Mouse (Mus musculus) kidney, adult 11 months (tissue): ENCODE results near the gene Gm21969.

Source experiments
- DNase-seq: peaks from one replicate; pipeline ENCODE4 v3.0.0; 2022

Gene Gm21969

DNA sequence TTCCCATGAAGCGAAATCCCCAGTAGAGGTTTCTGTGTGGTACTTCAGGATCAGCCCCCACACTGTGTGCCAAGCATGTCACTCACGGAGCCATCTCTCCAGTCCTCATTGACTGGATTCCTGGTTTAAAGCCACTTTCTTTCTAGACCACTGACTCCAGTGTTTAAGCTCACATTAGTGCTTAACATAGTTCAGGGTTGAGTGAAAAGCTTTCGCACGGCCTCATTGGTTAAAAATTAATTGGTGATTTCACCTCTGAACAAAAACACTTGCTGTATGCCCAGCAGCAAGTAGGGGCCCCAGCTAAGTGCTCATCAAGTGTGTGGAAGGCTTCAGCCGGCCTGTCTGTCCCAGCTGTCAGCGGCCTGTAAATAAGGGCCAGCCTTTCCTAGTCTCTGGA is 64.6 kb downstream of the Gm21969 start:
- DNase-seq = peak; percentile 54

- DNase-seq = peak; percentile 54
These were observed 66.9 kb downstream of the Gm21969 start for GRCm38 (mm10) chr4:139669847-139670246.

- no peak for DNase-seq
These were observed 72.7 kb downstream of the Gm21969 start for GRCm38 (mm10) chr4:139675696-139676095.

DNA sequence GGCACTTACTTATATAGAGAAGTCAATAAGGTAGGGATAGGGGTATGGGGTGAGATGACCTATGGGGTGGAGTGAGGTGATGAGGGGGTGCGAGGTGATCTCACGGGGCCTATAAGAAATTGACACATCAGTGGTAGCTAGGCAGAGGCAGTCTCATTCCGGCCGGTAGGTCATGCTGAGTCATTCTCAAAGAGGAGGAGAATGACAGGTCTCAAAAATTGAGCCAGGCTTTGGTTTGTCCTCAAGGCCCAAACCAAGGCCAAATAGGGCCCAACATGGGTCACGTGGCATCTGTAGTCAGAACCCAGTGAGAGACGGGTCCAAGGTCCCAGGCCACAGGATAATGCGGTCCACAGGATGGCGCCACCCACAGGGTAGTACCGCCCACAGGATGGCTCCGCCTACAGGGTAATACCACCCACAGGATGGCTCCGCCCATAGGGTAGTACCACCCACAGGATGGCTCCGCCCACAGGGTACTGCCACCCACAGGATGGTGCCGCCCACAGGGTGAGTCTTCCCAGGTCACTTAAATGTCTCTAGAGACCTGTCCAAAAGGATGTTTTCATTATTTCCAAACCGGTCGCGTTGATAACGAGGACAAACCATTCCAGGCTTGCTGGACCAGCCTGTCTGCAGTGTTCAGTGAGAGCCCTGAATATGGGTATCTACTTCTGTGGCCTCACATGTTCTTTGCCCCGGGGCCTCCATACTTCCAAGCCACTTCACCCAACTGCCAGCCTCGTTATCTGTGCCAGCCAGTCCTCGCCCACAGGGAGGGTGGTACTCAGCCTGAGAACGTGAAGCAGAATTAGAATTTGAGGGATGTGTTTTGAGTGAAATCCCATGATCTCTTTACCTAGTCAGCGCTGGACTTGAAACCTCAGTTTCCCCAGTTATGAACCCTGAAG is 81.0 kb downstream of the Gm21969 start:
- peak; percentile 65 for DNase-seq

DNA sequence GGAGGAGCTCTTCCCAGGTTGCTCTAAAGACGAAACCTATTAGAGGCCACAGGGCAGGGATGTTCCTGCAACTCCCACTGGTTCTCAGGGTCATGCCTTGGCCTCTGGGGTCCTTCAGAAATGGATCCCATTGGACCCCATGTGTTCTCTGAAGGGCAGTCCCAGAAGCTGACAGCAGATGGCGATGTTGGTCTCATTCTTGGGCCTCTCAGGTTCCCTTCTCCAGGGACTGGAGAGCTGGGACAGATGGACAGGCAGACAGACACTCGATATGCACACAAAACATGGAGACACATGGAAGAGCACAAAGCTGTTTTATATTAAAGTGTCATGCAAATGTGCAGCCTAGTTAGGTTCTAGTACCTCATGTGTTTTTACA is 81.6 kb downstream of the Gm21969 start:
- peak; percentile 28 for DNase-seq

DNA sequence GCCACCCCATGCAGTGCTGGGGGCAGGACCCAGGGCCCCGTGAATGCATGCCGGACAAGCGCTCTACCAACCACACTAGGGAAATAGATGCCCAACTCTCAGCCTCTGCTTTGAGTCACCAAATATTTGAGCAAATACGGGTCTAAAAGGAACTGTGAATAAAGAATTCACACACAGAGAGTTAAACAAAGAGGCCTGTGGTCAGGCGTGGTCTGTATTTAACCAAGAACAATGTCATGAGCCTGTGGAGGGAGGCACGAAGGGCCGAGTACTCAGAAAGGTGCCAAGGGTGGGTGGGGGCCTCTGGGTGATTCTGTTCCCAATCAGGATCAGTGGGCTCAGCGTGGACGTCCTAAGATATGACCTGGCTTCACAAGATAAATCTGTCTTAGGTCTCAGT is 85.1 kb downstream of the Gm21969 start:
- no peak for DNase-seq

- no peak for DNase-seq
These were observed 86.8 kb downstream of the Gm21969 start for GRCm38 (mm10) chr4:139689627-139690269.

DNA sequence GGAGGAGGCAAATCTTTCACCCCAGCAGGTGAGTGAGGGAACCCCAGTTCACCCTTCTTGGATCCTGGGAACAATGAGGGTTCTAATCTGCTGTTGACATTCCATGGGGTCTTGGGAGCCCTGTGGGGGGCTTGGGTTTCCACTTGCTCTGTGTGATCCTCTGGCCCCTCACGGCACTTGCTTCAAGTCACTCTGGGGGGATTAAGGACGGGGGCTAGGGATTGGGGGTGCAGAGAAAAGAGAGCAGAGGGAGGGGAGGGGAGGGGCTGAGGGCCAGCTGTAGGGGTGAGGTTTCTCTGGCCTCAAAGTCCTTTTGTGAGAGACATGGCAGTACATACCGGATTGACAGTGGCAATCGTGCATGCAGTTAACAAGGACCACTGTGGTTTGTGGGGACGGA is 90.3 kb downstream of the Gm21969 start:
- DNase-seq = no peak

GRCm38 (mm10) chr4:139697755-139698154 is 94.8 kb downstream of the Gm21969 start:
- no peak for DNase-seq

- no peak for DNase-seq
These were observed 95.6 kb downstream of the Gm21969 start for GRCm38 (mm10) chr4:139698602-139699001.

- no peak for DNase-seq
These were observed 99.9 kb downstream of the Gm21969 start for GRCm38 (mm10) chr4:139702914-139703313.

DNA sequence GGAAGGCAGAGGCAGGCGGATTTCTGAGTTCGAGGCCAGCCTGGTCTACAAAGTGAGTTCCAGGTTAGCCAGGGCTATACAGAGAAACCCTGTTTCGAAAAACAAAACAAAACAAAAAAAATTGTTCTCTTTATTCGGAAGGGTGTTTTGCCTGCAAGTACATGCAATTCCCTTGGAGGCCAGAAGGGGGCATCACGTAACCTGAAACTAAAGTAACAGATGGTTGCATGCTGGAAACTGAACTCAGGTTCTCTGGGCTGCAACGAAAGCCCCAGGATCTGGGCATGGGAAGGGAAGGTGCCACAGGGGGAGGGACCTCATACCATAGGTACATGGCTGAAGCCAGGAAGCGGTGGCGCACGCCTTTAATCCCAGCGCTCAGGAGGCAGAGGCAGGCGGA is 100.5 kb downstream of the Gm21969 start:
- no peak for DNase-seq

DNA sequence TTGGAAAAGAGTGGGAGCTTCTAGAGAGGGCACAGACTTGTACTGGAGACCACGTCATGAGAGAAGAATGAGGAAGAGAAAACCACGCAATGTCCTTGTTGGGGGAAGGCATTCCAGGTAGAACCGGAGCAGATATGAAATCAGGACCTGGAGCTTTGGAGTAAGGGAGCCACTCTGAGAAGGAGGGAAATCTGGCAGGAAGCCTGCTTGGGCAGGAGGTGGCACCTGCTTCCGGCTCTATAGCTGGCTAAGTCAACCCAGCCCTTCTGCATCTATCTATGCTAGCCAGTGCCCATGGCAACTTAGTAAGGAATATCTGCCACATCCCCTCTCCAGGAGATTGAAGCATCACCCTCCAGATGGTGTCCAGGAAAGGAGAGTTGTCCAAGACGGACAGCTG is 103.0 kb downstream of the Gm21969 start:
- DNase-seq = no peak

- no peak for DNase-seq
These were observed 107.7 kb downstream of the Gm21969 start for GRCm38 (mm10) chr4:139710467-139711334.
